Mouse (Mus musculus) megakaryocyte, embryonic 14.5 days (primary cell): ENCODE measurements around the gene Chmp5.
"Not testable (repeated sequence)": the region's sequence is repeated elsewhere in the genome, so short reads cannot be mapped to it uniquely, and the experiment has no call there.

Source experiments
- FLI1 ChIP-seq: IDR thresholded peaks from 2 replicates; pipeline ENCODE4 v1.6.1; 2012; ENCODE audit warnings: low read length, inconsistent platforms, mixed read lengths
- GATA1 ChIP-seq: IDR thresholded peaks from 3 replicates; pipeline ENCODE4 v1.6.1; 2012; ENCODE audit warnings: mixed read lengths, low read length, inconsistent platforms, borderline replicate concordance

GRCm38 (mm10) chr4:40934369-40934768 lies 13.8 kb upstream of the Chmp5 start:
- TF ChIP-seq GATA1, FLI1: not testable (repeated sequence)
